Mouse (Mus musculus): ENCODE measurements around the gene Klra9. TPM values are rescaled to one million over a fixed set of nuclear protein-coding genes. Genes with fewer than 3 reads are reported as not detected.
"Not testable (repeated sequence)": the region's sequence is repeated elsewhere in the genome, so short reads cannot be mapped to it uniquely, and the experiment has no call there.

Klra9 gene
- not detected in 2 replicates for polyA plus RNA-seq (2016; fragmentation: Nextera tagmentation; extraction: Ambion mirVana)

- 62% methylated on average over 3 of the region's 3 CpGs for WGBS
- not testable (repeated sequence) for H3K4me1 ChIP-seq (replicated peaks); H3K4me2 ChIP-seq; H3K4me3 ChIP-seq (replicated peaks); H3K9me3 ChIP-seq; ATAC-seq (ENCODE audit: insufficient number of reproducible peaks, insufficient read depth, low FRiP score, low TSS enrichment, low read depth); H3K36me3 ChIP-seq; H3K9ac ChIP-seq (replicated peaks); H3K27ac ChIP-seq; H3K27me3 ChIP-seq
Measured at GRCm38 (mm10) chr6:130193012-130193411, at the start of gene Klra9. TSS of gene Klra9 (minus strand) at chr6:130193112.

GRCm38 (mm10) chr6:130237536-130237935 lies 44.6 kb upstream of the Klra9 start:
- no peak for ATAC-seq (ENCODE audit: insufficient number of reproducible peaks, insufficient read depth, low FRiP score, low TSS enrichment, low read depth)
- Histone ChIP-seq H3K4me2 (no peak overlapping the region), H3K4me3 (replicated peaks) (no peak overlapping the region), H3K27me3 (no peaks in the 10 kb centered on the region), H3K36me3 (no peaks in the 10 kb centered on the region), H3K4me1 (replicated peaks) (no peaks in the 10 kb centered on the region), H3K9ac (replicated peaks) (no peak overlapping the region), H3K27ac (no peak overlapping the region), H3K9me3 (peaks cover 12% of the 10 kb centered on the region; the same call in 1 of the 2 replicates)
- WGBS: 85% methylated on average over 2 of the region's 2 CpGs

DNA sequence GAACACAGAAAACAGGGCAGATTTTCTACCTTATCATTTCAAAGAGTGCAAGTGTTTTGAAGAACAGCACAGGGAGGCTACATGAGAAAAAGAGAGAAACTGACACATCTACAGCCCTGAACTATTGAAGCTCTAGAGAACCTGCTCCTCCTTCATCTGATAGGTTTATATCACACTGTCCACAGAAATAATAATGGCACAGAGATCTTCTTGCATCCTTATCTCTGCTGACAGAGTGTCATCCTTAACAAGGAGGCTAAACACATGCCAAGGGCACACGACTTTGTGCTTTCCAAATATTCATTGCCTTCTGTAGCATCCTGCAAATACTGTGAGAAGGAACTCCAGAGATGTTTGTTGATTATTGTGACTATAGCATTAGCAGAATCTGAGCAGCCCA lies 43.7 kb upstream of the Klra9 start:
- Histone ChIP-seq H3K27ac (no peak overlapping the region), H3K4me2 (no peak overlapping the region)
- 54% methylated on average over 1 of the region's 1 CpGs for WGBS

GRCm38 (mm10) chr6:130233222-130233621 lies 40.3 kb upstream of the Klra9 start, which contains the start of gene Klra7:
TSS of gene Klra7 (minus strand) at chr6:130233322.
- H3K27ac ChIP-seq: no peak within 1 kb of the TSS
- no peak within 1 kb of the TSS for H3K4me3 ChIP-seq (replicated peaks)
- H3K36me3 ChIP-seq: no peaks in the 10 kb centered on the region
- peaks cover 7% of the 10 kb centered on the region; the same call in 1 of the 2 replicates for H3K9me3 ChIP-seq
- ATAC-seq (ENCODE audit: insufficient number of reproducible peaks, insufficient read depth, low FRiP score, low TSS enrichment, low read depth): no peak
- H3K9ac ChIP-seq (replicated peaks): no peak within 1 kb of the TSS
- no peaks in the 10 kb centered on the region for H3K4me1 ChIP-seq (replicated peaks)
- H3K4me2 ChIP-seq: no peak within 1 kb of the TSS
- no peaks in the 10 kb centered on the region for H3K27me3 ChIP-seq

More for the DNA sequence above, 43.7 kb upstream of the Klra9 start:
- Histone ChIP-seq H3K9ac (replicated peaks) (no peak overlapping the region), H3K36me3 (no peaks in the 10 kb centered on the region), H3K27me3 (no peaks in the 10 kb centered on the region), H3K9me3 (peaks cover 12% of the 10 kb centered on the region; the same call in 1 of the 2 replicates), H3K4me3 (replicated peaks) (no peak overlapping the region), H3K4me1 (replicated peaks) (no peaks in the 10 kb centered on the region)
- ATAC-seq (ENCODE audit: insufficient number of reproducible peaks, insufficient read depth, low FRiP score, low TSS enrichment, low read depth): no peak

DNA sequence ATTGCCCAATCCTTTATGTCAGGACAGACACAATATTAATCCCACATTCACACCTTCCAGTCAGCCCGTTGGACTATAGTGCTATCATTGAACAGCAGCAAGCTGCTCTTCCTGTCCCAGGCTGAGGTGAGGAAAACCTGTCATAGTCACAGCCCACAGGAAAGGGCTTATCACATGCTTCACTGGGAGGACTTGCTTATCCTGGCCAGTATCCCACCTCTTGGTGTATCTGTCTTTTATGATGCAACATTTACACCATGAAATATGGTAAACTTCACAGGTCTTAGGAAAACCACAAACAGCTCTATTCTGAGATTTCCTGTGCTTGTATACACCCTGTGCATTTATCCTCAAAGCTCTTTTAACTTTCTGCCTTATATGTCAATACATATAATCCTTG lies 4.5 kb upstream of the Klra9 start:
- H3K9me3 ChIP-seq; ATAC-seq (ENCODE audit: insufficient number of reproducible peaks, insufficient read depth, low FRiP score, low TSS enrichment, low read depth); H3K4me1 ChIP-seq (replicated peaks); H3K27ac ChIP-seq; H3K4me3 ChIP-seq (replicated peaks); H3K27me3 ChIP-seq; H3K9ac ChIP-seq (replicated peaks); H3K4me2 ChIP-seq; H3K36me3 ChIP-seq: not testable (repeated sequence)
- WGBS: 83% methylated on average over 1 of the region's 1 CpGs

DNA sequence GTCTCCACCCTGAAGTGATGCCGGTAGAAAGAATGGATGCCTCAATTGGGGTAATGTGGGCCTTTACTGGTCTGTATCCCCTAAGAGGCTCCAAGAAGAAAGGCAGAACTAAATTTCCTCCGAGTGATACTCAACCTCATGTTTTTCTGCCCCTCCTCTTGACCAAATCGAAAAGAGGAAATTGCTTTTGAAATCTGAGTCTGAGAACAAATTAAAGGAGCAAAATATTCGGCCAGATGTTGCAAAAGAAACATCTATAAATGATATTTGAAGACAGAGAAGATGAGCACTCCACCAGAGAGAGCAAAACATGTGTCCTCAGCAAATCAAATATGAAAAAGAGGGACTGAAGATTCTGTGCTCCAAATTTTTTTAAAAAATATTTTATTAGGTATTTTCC lies 63.1 kb downstream of the Klra9 start, which contains the start of gene Klra8:
Gene Klra8, minus strand, starts transcription at position 101 of the 400 bp plus-strand sequence.
- not testable (repeated sequence) for H3K9ac ChIP-seq (replicated peaks); H3K27ac ChIP-seq; H3K4me3 ChIP-seq (replicated peaks); H3K27me3 ChIP-seq; H3K9me3 ChIP-seq; H3K36me3 ChIP-seq; H3K4me2 ChIP-seq; ATAC-seq (ENCODE audit: insufficient number of reproducible peaks, insufficient read depth, low FRiP score, low TSS enrichment, low read depth); H3K4me1 ChIP-seq (replicated peaks)
- WGBS: 73% methylated on average over 4 of the region's 4 CpGs

Other genes with a start within 250 kb of the Klra9 start
- not detected in 2 replicates for gene Klra6, start 166.2 kb downstream of the Klra9 start, polyA plus RNA-seq (2016; fragmentation: Nextera tagmentation; extraction: Ambion mirVana)
- gene Klra4, start 125.8 kb downstream of the Klra9 start, polyA plus RNA-seq (2016; fragmentation: Nextera tagmentation; extraction: Ambion mirVana): not detected in 2 replicates
- gene Klra8, start 63.2 kb downstream of the Klra9 start, polyA plus RNA-seq (2016; fragmentation: Nextera tagmentation; extraction: Ambion mirVana): not detected in 2 replicates
- gene Klra7, start 40.2 kb upstream of the Klra9 start, polyA plus RNA-seq (2016; fragmentation: Nextera tagmentation; extraction: Ambion mirVana): not detected in 2 replicates
- gene Klra10, start 88.8 kb upstream of the Klra9 start, polyA plus RNA-seq (2016; fragmentation: Nextera tagmentation; extraction: Ambion mirVana): not detected in 2 replicates
- not detected in 2 replicates for gene Klra3, start 144.5 kb upstream of the Klra9 start, polyA plus RNA-seq (2016; fragmentation: Nextera tagmentation; extraction: Ambion mirVana)
- not detected in 2 replicates for gene Klra1, start 193.8 kb upstream of the Klra9 start, polyA plus RNA-seq (2016; fragmentation: Nextera tagmentation; extraction: Ambion mirVana)

All from limb, embryonic 12.5 days (tissue).